Mouse (Mus musculus) left cerebral cortex, postnatal 14 days (tissue): ENCODE measurements around the gene Aldh1l2. TPM values are rescaled to one million over a fixed set of nuclear protein-coding genes. Genes with fewer than 3 reads are reported as not detected.

Source experiments
- DNase-seq, 2 experiments: peaks; one replicate each; pipeline ENCODE4 v3.0.0; 2021 to 2022; ENCODE audit warnings: low spot score in 2 of 2, mixed read lengths in 1 of 2
- intact Hi-C: fragments of 180-260 bp; cut with DNase I; formaldehyde crosslinking; loops from one replicate; pipeline ENCODE4 v1.15.1; 2025
- total RNA-seq, 2 experiments: library from RNA; stranded (reverse); gene quantifications; 2 replicates each; pipeline ENCODE4 v1.2.3; 2021

Gene Aldh1l2
- total RNA-seq, 2 experiments from 2014 or later = 2.4 to 2.9 TPM

DNA sequence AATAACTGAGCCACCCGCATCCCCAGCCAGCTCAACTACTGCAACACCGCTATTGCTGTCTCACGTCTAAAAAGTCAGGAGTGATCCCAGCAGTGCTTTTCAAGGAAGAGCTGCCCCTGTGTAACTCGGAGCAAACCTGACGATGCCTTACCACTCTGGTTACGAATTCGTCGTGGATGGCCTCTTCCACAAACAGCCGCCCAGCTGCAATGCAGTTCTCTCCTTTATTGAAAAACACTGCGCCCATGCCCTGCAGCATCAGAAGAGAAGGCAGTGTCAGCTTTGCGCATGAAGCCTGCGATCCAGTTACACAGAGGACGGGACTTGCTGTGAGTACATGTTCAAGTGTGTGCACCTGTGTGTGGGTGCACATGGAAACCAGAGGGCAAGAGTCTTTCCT is 36.6 kb downstream of the Aldh1l2 start:
- no peak for DNase-seq
- intact Hi-C loops = no loop called here

DNA sequence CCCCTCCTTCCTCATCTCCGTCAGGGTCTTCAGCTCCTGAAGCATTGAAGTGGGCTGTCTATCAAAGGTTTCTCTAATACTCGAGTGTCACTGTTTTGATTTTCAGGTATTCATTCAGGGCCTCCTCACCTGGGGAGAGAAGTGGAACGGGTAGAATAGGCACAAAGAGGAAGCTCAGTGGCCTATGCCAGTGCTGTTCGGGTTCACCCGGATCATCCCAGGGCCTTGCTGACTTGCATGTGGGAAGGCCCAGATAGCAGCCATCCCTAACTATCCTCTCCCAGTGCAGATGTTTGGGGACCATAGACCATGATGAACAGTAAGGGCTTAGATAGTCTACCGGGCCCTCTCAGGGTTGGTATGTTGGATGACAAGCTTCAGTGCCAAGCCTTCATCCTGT is 43.4 kb downstream of the Aldh1l2 start:
- DNase-seq = no peak
- intact Hi-C loops = no loop called here

DNA sequence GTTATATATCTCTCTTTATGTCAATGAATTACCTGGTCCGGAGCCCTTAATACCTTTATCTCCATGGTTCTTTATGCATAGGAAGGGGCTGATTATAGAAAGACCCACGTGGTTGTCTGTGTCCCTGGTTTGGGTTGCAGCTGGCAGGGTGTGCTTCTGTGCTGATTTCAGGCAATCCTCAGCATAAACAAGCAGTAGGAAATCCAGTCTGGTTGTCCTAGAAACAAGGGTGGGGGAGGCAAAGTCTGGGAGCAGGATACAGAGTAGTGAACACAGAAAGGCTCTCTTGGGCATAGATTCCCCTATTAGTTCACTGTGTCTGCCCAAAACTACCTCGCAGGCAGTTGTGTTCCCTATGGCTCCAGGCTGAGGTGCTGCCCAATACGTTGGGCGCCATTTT is 56.7 kb downstream of the Aldh1l2 start:
- intact Hi-C loops = no loop called here
- peak; percentile 33 to 65 for DNase-seq

DNA sequence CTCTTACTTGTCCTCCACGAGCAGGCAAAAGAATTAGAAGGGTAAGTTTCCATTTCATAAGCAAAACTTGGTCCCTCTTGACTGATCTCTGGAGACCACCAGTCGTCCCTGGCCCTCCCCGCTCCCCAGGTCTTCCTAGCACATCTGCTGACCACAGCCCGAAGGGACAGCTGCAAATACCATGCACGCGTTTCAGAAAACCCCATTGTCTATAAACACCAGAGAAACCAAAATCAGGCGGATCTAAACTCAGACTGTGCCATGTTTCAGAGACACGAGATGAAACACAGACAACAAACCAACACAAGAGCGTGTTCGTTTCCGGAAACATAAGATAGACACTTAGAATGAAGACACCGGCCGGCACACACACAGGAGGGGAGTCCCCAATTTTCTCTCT is 58.7 kb downstream of the Aldh1l2 start:
- no peak for DNase-seq
- intact Hi-C loops = no loop called here

DNA sequence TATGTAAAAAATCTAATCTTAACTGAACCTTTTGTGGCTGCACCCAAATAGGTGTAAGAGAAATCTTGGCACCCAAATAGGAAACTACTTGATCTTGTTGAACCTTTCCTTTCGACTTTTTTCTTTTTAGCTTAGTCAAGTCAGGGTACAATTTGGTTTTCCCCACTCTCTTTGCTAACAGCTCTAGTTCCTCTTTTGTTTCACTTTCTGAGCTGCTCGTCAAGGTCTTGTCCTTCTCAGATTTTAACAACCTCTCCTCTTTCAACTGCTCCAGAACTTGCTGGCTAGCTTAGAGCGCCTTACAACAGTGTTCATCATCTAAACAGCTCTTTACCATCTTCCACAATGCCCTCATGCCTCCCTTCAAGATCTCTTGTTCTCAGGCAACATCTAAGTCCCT is 76.4 kb downstream of the Aldh1l2 start:
- intact Hi-C loops = no loop called here
- no peak for DNase-seq

DNA sequence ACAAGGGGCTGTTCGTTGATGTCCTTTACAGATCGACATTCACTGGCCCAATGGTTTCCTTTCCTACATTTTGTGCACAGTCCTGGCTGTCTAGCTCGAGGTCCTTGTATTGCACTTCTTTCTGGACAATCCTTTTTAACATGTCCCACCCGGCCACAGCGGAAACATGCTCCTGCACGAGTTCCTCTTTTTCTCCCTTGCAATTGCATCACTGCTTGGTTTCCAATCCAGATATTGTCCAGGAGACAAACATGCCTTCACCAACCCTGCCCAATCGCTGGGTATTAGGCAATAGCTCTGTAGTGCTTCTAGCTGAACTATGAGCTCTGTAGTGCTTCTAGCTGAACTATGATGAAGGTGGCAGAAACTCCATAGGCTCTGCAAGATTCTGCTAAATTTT is 85.4 kb downstream of the Aldh1l2 start:
- intact Hi-C loops = no loop called here
- DNase-seq = no peak

Other genes with a start within 250 kb of the Aldh1l2 start
- 10 to 100 TPM; 30.8 to 35.6 TPM for gene Slc41a2, start 196.3 kb downstream of the Aldh1l2 start, total RNA-seq
- 1 to 10 TPM; 2.5 to 2.9 TPM for gene D10Wsu102e, start 173.9 kb downstream of the Aldh1l2 start, total RNA-seq
- 10 to 100 TPM; 20.2 to 20.6 TPM for gene Washc4, start 9.6 kb upstream of the Aldh1l2 start, total RNA-seq
- gene Appl2, start 114.6 kb upstream of the Aldh1l2 start, total RNA-seq = 10 to 100 TPM; 41.8 to 45.2 TPM
- gene 1500009L16Rik, start 188.7 kb upstream of the Aldh1l2 start, total RNA-seq = 10 to 100 TPM; 25.7 to 31.4 TPM